Mouse (Mus musculus): ENCODE results near the gene Cdh11. TPM values are rescaled to one million over a fixed set of nuclear protein-coding genes. Genes with fewer than 3 reads are reported as not detected.
"Not testable (repeated sequence)": the region's sequence is repeated elsewhere in the genome, so short reads cannot be mapped to it uniquely, and the experiment has no call there.

Gene Cdh11
- polyA plus RNA-seq, 1 experiment: 12.6 TPM

GRCm38 (mm10) chr8:102707305-102707704 is 78.1 kb downstream of the Cdh11 start:
- no peaks in the 10 kb centered on the region for H3K36me3 ChIP-seq (ENCODE audit: control insufficient read depth, insufficient read depth, low read length)
- WGBS: 27% methylated on average over 7 of the region's 7 CpGs
- no peak overlapping the region for H3K4me3 ChIP-seq (ENCODE audit: insufficient read depth, low read depth, low read length)
- no peak for DNase-seq
- no peaks in the 10 kb centered on the region for H3K4me1 ChIP-seq (ENCODE audit: control insufficient read depth, insufficient read depth, low read length)
- H3K27me3 ChIP-seq (replicated peaks; ENCODE audit: control insufficient read depth, insufficient read depth, low read length): no peaks in the 10 kb centered on the region
- TF ChIP-seq CTCF (conservative IDR thresholded peaks at IDR 0.05; ENCODE audit: insufficient read depth, insufficient read length, low read depth, low read length) (no peak), POLR2A (IDR thresholded peaks at IDR 0.05; ENCODE audit: low read depth, low read length) (no peak)
- H3K27ac ChIP-seq (ENCODE audit: insufficient read depth, low read depth, low read length): no peak overlapping the region

GRCm38 (mm10) chr8:102705376-102705905 is 80.0 kb downstream of the Cdh11 start:
- no peak overlapping the region for H3K27ac ChIP-seq (ENCODE audit: insufficient read depth, low read depth, low read length)
- no peak for TF ChIP-seq POLR2A (IDR thresholded peaks at IDR 0.05; ENCODE audit: low read depth, low read length)
- TF ChIP-seq CTCF (conservative IDR thresholded peaks at IDR 0.05; ENCODE audit: insufficient read depth, insufficient read length, low read depth, low read length): no peak
- H3K36me3 ChIP-seq (ENCODE audit: control insufficient read depth, insufficient read depth, low read length): no peaks in the 10 kb centered on the region
- no peak for DNase-seq
- 65% methylated on average over 7 of the region's 7 CpGs for WGBS
- H3K27me3 ChIP-seq (replicated peaks; ENCODE audit: control insufficient read depth, insufficient read depth, low read length): no peaks in the 10 kb centered on the region
- no peaks in the 10 kb centered on the region for H3K4me1 ChIP-seq (ENCODE audit: control insufficient read depth, insufficient read depth, low read length)
- no peak overlapping the region for H3K4me3 ChIP-seq (ENCODE audit: insufficient read depth, low read depth, low read length)

- 27% methylated on average over 1 of the region's 1 CpGs for WGBS
- Histone ChIP-seq H3K36me3 (ENCODE audit: control insufficient read depth, insufficient read depth, low read length) (no peaks in the 10 kb centered on the region), H3K27ac (ENCODE audit: insufficient read depth, low read depth, low read length) (no peak overlapping the region), H3K27me3 (replicated peaks; ENCODE audit: control insufficient read depth, insufficient read depth, low read length) (no peaks in the 10 kb centered on the region), H3K4me1 (ENCODE audit: control insufficient read depth, insufficient read depth, low read length) (no peaks in the 10 kb centered on the region), H3K4me3 (ENCODE audit: insufficient read depth, low read depth, low read length) (no peak overlapping the region)
- no peak for DNase-seq
- no peak for TF ChIP-seq CTCF (conservative IDR thresholded peaks at IDR 0.05; ENCODE audit: insufficient read depth, insufficient read length, low read depth, low read length)
- no peak for TF ChIP-seq POLR2A (IDR thresholded peaks at IDR 0.05; ENCODE audit: low read depth, low read length)
Measured at GRCm38 (mm10) chr8:102700245-102700644, 85.2 kb downstream of the Cdh11 start.

DNA sequence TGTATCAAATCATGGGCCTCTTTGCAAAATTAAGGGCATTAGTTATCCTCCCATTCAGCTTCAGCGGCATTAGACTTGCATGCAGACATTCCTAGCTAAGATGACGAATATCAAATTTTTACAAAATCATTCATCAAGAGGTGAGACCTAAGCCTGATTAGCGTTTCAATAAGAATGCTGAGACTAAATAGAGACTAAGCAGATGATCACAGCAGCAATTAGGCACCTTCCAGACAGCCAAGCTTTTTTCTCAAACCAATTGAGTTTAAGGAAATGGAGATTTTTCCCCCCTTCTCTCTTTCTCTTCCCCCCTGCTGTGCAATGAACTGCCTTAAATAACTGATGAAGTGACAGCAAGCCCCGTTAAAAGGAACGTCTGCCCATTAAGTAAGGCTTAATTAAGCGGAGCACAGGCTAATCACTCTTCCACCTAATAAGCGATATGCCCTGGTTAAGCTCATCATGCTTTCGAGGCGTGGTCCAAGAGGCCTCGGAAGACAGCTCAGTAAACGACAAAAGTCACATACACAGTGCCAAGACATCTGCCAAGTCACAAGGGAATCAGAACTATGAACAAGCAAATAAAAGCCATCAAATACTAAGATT is 87.1 kb downstream of the Cdh11 start:
- WGBS: 31% methylated on average over 11 of the region's 11 CpGs
- no peaks in the 10 kb centered on the region for H3K36me3 ChIP-seq (ENCODE audit: control insufficient read depth, insufficient read depth, low read length)

DNA sequence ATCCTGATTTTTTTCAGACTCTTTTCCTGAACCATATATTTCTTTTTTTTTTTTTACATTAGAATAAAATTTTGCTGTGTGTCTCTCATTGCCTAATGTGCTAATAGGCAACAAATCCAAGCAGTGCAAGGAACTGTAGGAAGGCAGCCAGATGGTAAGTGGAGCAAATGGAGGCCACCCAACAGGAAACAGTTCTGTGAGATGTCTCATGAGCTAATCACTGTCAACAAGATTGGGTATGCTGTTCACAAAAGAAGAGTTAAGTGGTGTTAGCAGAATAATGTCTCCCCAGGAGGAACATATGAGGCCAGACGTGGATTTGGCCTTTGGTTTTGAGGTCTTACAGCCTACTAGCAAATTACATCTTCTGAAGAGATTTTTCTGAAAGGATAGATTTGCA is 92.0 kb downstream of the Cdh11 start:
- WGBS: 55% methylated on average over 1 of the region's 1 CpGs
- H3K4me3 ChIP-seq (ENCODE audit: insufficient read depth, low read depth, low read length): no peak overlapping the region
- H3K27me3 ChIP-seq (replicated peaks; ENCODE audit: control insufficient read depth, insufficient read depth, low read length): no peaks in the 10 kb centered on the region
- no peaks in the 10 kb centered on the region for H3K36me3 ChIP-seq (ENCODE audit: control insufficient read depth, insufficient read depth, low read length)
- H3K4me1 ChIP-seq (ENCODE audit: control insufficient read depth, insufficient read depth, low read length): no peaks in the 10 kb centered on the region
- no peak for DNase-seq
- TF ChIP-seq POLR2A (IDR thresholded peaks at IDR 0.05; ENCODE audit: low read depth, low read length) (no peak), CTCF (conservative IDR thresholded peaks at IDR 0.05; ENCODE audit: insufficient read depth, insufficient read length, low read depth, low read length) (no peak)
- no peak overlapping the region for H3K27ac ChIP-seq (ENCODE audit: insufficient read depth, low read depth, low read length)

More for the DNA sequence above, 87.1 kb downstream of the Cdh11 start:
- no peak for TF ChIP-seq POLR2A (IDR thresholded peaks at IDR 0.05; ENCODE audit: low read depth, low read length)
- TF ChIP-seq CTCF (conservative IDR thresholded peaks at IDR 0.05; ENCODE audit: insufficient read depth, insufficient read length, low read depth, low read length): no peak
- H3K27ac ChIP-seq (ENCODE audit: insufficient read depth, low read depth, low read length): no peak overlapping the region
- H3K4me1 ChIP-seq (ENCODE audit: control insufficient read depth, insufficient read depth, low read length): no peaks in the 10 kb centered on the region
- H3K27me3 ChIP-seq (replicated peaks; ENCODE audit: control insufficient read depth, insufficient read depth, low read length): no peaks in the 10 kb centered on the region
- no peak overlapping the region for H3K4me3 ChIP-seq (ENCODE audit: insufficient read depth, low read depth, low read length)
- DNase-seq: no peak

DNA sequence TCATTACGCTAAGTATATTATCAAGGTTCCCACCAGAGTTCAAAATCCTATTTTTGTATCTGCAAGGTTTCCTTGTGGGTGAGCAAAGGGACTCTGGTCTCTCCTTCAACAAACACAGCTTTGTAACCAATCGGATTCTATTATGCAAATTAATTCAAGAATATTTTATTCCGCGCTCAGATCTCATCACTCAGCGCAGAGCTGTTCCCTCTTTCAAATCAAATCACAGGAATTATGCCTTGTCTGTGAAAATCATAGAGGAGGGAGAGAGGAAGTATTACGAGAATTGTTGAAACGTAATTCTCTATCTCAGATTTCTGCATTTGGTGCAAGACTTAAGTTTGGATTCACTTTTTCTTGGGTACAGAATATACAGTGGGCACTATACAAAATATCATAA is 100.0 kb downstream of the Cdh11 start:
- WGBS: 74% methylated on average over 7 of the region's 7 CpGs
- H3K4me1 ChIP-seq (ENCODE audit: control insufficient read depth, insufficient read depth, low read length); DNase-seq: not testable (repeated sequence)

DNA sequence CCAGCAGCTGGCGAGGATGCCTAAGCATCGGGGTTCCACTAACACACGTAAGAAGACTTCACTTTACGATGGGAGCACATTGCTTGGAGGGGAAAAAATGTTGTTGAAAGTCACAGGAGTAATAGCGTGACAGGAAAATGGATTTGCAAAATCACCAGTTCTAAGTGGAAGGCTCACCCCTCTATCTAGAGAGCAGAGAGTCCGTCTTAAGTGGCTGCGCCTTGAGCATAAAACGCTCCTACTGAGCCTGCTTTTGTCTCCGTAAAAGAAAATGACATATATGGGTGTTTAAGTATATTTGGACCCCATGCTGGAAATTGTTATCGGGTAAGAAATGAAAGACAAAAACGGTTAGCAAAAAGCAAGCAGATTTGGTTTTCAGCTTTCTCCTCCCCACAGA is 100.4 kb downstream of the Cdh11 start:
- WGBS: 87% methylated on average over 11 of the region's 11 CpGs

More for the DNA sequence above, 100.0 kb downstream of the Cdh11 start:
- not testable (repeated sequence) for H3K4me3 ChIP-seq (ENCODE audit: insufficient read depth, low read depth, low read length); H3K27ac ChIP-seq (ENCODE audit: insufficient read depth, low read depth, low read length); H3K27me3 ChIP-seq (replicated peaks; ENCODE audit: control insufficient read depth, insufficient read depth, low read length); H3K36me3 ChIP-seq (ENCODE audit: control insufficient read depth, insufficient read depth, low read length)

More for the DNA sequence above, 100.4 kb downstream of the Cdh11 start:
- Histone ChIP-seq H3K4me1 (ENCODE audit: control insufficient read depth, insufficient read depth, low read length) (no peaks in the 10 kb centered on the region), H3K4me3 (ENCODE audit: insufficient read depth, low read depth, low read length) (no peak overlapping the region), H3K27me3 (replicated peaks; ENCODE audit: control insufficient read depth, insufficient read depth, low read length) (no peaks in the 10 kb centered on the region), H3K27ac (ENCODE audit: insufficient read depth, low read depth, low read length) (no peak overlapping the region), H3K36me3 (ENCODE audit: control insufficient read depth, insufficient read depth, low read length) (no peaks in the 10 kb centered on the region)
- TF ChIP-seq CTCF (conservative IDR thresholded peaks at IDR 0.05; ENCODE audit: insufficient read depth, insufficient read length, low read depth, low read length) (no peak), POLR2A (IDR thresholded peaks at IDR 0.05; ENCODE audit: low read depth, low read length) (no peak)
- DNase-seq: no peak

All from kidney, adult 2 months (tissue).